Mouse (Mus musculus) G1E (cell line): ENCODE data around the gene Psmd2. TPM values are rescaled to one million over a fixed set of nuclear protein-coding genes. Genes with fewer than 3 reads are reported as not detected.

Source experiments
- ATAC-seq: 2 replicates; pipeline ENCODE4 v1.8.0; 2016; ENCODE audit warnings: mild to moderate bottlenecking; ENCODE audit not compliant: insufficient number of reproducible peaks, poor library complexity, low FRiP score, severe bottlenecking; ENCODE audit errors: extremely low read depth
- DNase-seq: peaks from one replicate; pipeline ENCODE4 v3.0.0; 2012; ENCODE audit warnings: low spot score
- H3K27me3 ChIP-seq: 2 replicates; pipeline ENCODE4 v1.6.1; 2012; ENCODE audit warnings: mild to moderate bottlenecking, low read length, inconsistent platforms; ENCODE audit not compliant: insufficient read depth
- H3K36me3 ChIP-seq: replicated peaks from 2 replicates; pipeline ENCODE3; 2012; ENCODE audit warnings: mild to moderate bottlenecking, inconsistent platforms
- H3K4me1 ChIP-seq: 2 replicates; pipeline ENCODE4 v1.6.1; 2012; ENCODE audit warnings: low read depth, low read length, inconsistent platforms, mixed read lengths; ENCODE audit not compliant: insufficient read depth
- H3K4me3 ChIP-seq: 2 replicates; pipeline ENCODE4 v1.5.1; 2012; ENCODE audit warnings: low read depth, mild to moderate bottlenecking, inconsistent platforms, low read length, moderate library complexity, mixed read lengths
- H3K9me3 ChIP-seq: replicated peaks from 2 replicates; pipeline ENCODE4 v1.6.1; 2012; ENCODE audit warnings: inconsistent platforms
- CTCF ChIP-seq: IDR thresholded peaks from 2 replicates; pipeline ENCODE4 v1.5.1; 2012; ENCODE audit warnings: low read depth, low read length, inconsistent platforms, mixed read lengths
- GATA1 ChIP-seq: IDR thresholded peaks from 2 replicates; pipeline ENCODE4 v1.6.1; 2012; ENCODE audit warnings: borderline replicate concordance, low read length, inconsistent platforms, mixed read lengths
- GATA2 ChIP-seq: IDR thresholded peaks from 2 replicates; pipeline ENCODE4 v1.6.1; 2012; ENCODE audit warnings: low read depth, low read length, inconsistent platforms, borderline replicate concordance
- POLR2AphosphoS5 ChIP-seq: IDR thresholded peaks from 2 replicates; pipeline ENCODE4 v1.6.1; 2012; ENCODE audit warnings: low read depth, low read length, inconsistent platforms; ENCODE audit not compliant: insufficient replicate concordance
- TAL1 ChIP-seq: conservative IDR thresholded peaks from 2 replicates; pipeline ENCODE4 v1.6.1; 2012; ENCODE audit warnings: low read depth, low read length, inconsistent platforms, mixed read lengths
- polyA plus RNA-seq: library from polyadenylated mRNA; stranded (reverse); fragments of >175 nt; gene quantifications from 2 replicates; pipeline ENCODE4 v1.2.3, GENCODE M21; 2012
- total RNA-seq, 2 experiments: library from RNA; stranded (forward) in 1 of 2; stranded (reverse) in 1 of 2; fragments of 200-1000 nt in 1 of 2; fragments of >200 nt in 1 of 2; fragmentation: Nextera tagmentation in 1 of 2; gene quantifications; 2 replicates each; pipeline ENCODE4 v1.2.3; 2014 to 2017

The Psmd2 gene
- total and polyA plus RNA-seq, 3 experiments = 205 to 352 (median 273) TPM

DNA sequence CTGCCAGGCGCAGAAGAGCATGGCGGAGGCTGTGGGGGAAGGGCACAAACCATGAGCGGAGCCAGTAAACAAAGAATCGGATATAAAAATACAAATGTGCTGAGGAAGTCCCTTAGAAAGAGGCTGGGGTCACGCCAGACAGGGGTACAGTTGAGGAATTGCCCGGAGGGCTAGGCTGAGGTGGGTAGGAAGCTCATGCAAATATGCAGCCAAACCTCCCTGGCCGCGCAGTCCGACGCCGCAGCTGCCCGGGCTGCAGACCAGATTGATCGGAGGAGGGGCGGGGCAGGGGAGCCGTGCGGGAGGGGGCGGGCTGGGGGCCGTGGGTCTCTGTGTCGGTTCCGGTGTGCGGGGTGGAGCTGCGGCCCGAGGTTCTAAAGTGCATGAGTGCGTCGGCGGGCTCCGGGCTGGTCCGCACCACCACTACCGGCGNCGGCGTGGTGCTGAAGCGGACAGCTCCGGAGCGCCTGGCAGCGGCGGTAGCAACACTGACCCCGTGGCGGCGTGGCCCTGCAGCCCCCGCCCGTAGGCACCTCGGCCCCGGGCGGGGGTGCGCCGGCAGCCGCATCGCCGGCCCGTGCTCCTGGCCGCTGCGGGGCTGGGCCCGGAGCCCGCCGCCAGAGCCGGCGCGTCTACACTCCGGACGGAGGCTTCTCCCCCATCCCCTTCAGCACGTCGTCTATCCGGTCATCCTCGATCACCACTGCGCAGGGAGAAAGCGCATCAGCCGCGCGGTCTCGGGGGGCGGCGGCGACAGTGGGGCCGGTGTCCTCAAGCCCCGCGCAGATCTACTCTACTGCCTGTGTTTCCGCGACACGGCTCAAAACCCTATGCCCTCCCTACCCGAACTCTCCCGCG, 31.7 kb upstream of the Psmd2 start:
- H3K27me3 ChIP-seq = peaks cover 39% of the 10 kb centered on the region
- peak; percentile 51 for DNase-seq

DNA sequence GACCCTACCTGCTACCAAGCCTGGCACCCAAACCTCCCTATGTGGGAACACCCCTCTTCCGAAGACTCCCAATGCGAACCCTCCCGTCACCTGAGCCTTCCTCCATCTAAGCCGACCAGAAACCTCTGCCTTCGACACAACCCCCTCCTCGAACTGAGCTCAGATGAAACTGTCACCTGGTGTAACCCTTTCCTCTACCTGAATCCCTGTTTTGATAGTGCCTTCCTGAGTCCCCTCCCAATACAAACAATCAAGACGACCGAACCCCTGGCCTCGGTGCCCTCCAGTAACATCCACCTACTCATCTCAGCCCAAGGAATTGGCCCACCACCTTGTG, 31.1 kb upstream of the Psmd2 start:
- H3K4me3 ChIP-seq = peak overlapping the region; percentile 64; the same call in 1 of the 2 replicates
- TF ChIP-seq GATA2 = no peak
- no peak for TF ChIP-seq CTCF
- TF ChIP-seq GATA1 = no peak
- no peak for TF ChIP-seq TAL1
- no peak for TF ChIP-seq POLR2AphosphoS5
- H3K27me3 ChIP-seq = peaks cover 44% of the 10 kb centered on the region
- H3K36me3 ChIP-seq = peaks cover 35% of the 10 kb centered on the region
- H3K4me1 ChIP-seq = peaks cover 32% of the 10 kb centered on the region
- no peak for DNase-seq
- ATAC-seq = no peak
- no peaks in the 10 kb centered on the region for H3K9me3 ChIP-seq

More for the DNA sequence above, 31.7 kb upstream of the Psmd2 start:
- no peak for TF ChIP-seq POLR2AphosphoS5
- TF ChIP-seq GATA1 = no peak
- Histone ChIP-seq H3K9me3 (no peaks in the 10 kb centered on the region), H3K4me1 (peaks cover 32% of the 10 kb centered on the region), H3K36me3 (peaks cover 37% of the 10 kb centered on the region), H3K4me3 (peak overlapping the region; percentile 64; the same call in 1 of the 2 replicates)
- no peak for ATAC-seq

DNA sequence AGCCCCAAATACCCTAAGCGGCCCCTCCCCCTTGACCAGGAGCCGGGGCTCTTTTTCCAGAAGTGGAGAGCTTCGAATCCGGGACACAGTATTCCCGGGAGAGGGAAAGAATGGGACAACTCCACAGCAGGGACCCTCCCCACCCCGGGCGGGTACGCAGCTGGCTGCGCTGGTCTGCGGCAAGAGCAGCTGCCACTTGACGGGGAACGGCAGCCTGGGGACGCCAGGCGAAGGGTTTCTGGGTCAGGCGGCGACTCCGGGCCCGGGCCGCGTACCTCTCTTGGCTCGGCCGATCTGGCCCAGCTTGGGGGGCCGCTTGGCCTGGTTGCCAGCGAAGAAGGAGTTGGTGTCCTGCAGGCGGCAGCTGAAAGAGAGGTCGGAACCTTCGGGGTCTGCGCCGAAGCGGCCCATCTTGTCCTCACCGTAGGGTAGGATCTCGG, 30.7 kb upstream of the Psmd2 start:
- no peak for ATAC-seq
- DNase-seq = no peak
- peaks cover 48% of the 10 kb centered on the region for H3K27me3 ChIP-seq
- H3K4me3 ChIP-seq = peak overlapping the region; percentile 76
- no peaks in the 10 kb centered on the region for H3K9me3 ChIP-seq
- peaks cover 31% of the 10 kb centered on the region for H3K36me3 ChIP-seq
- H3K4me1 ChIP-seq = peaks cover 32% of the 10 kb centered on the region
- no peak for TF ChIP-seq GATA2
- TF ChIP-seq CTCF = no peak
- no peak for TF ChIP-seq POLR2AphosphoS5
- TF ChIP-seq GATA1 = no peak

DNA sequence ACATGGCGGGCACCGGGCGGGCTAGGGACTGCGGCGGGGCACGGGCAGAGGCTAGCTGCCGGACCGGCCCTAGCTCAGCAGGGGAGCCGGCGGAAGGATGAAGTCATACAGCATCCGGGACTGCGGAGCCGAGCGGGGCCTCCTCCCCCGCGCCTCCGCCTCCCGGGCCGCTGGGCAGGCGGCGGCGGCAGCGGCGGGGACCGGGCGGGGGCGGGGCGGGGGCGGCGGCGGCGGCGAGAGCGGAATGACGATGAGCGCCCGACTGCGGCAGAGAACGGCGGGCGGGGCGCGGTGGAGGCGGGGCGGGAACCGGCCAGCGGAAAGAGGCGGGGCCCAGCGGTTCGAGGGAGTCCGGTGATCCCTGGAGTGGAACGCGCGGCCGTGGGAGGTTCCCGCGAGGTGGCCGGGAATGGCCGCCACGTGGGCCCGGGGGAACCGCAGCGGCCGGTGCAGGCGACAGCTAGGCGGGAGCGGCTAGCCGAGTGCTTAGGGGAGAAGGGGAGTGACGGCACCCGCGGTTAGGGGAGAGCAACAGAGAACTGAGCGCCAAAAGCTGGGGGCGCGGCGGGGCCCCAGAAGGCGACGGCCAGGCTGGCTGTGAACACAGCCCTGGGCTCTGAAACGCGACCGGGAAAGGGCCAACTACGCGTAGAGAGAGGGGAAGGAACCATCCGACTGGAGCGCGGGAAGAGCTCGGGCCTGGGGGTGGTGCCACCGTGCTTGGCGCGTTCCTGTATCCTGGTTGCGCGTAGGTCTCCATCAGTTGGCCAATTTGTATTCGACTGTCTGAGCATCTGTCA, 30.1 kb upstream of the Psmd2 start, which contains the start of gene Camk2n2:
Gene Camk2n2 (minus strand): TSS at position 97 of the 800 bp plus-strand sequence.
- ATAC-seq = no peak
- H3K4me1 ChIP-seq = peaks cover 32% of the 10 kb centered on the region
- peaks cover 50% of the 10 kb centered on the region for H3K27me3 ChIP-seq

DNA sequence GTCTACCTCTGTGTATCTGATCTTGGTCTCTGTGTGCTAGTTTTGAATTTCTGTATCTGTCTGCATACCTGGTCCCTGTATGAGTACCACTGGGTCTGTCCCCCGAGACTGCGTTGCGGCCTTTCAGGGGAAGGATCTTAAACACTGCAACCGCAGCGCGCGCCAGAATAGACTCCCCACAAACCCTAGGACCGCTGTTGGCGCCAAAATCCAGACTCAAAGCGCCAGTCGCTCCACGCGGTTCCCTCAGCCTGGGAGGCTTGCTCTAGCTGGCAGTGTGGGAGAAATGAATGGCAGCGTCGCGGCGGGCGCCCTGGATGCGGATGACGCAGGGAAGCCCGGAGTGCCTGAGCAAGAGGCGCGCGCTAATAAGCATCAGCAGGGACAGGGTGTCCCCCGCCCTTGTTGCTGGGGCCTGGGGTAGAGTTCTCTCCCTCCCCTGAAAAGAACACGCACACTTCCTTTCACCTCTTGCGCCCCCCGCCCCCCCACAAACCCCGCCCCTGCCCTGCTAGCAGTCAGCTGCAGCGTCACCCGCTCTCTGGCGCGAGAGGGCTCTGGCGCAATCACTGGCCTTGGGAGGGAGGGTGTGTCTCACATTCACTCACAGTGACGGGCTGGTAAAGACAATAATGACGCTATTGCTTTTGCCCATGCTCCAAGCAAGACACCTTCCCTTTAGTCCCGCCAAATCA, 29.3 kb upstream of the Psmd2 start:
- H3K27me3 ChIP-seq = peaks cover 57% of the 10 kb centered on the region
- H3K4me3 ChIP-seq = peak overlapping the region; percentile 76
- ATAC-seq = peak; percentile 38; the same call in 1 of the 2 replicates
- peak; percentile 54 for DNase-seq
- peaks cover 32% of the 10 kb centered on the region for H3K4me1 ChIP-seq
- peaks cover 23% of the 10 kb centered on the region for H3K36me3 ChIP-seq
- no peaks in the 10 kb centered on the region for H3K9me3 ChIP-seq
- TF ChIP-seq GATA1 (no peak), CTCF (no peak), GATA2 (no peak), TAL1 (no peak), POLR2AphosphoS5 (no peak)

More for the DNA sequence above, 30.1 kb upstream of the Psmd2 start, which contains the start of gene Camk2n2:
- H3K36me3 ChIP-seq = peaks cover 25% of the 10 kb centered on the region
- DNase-seq = peak; percentile 59
- no peak for TF ChIP-seq GATA2
- TF ChIP-seq TAL1 = no peak
- TF ChIP-seq CTCF = no peak
- no peak for TF ChIP-seq POLR2AphosphoS5
- TF ChIP-seq GATA1 = no peak
- no peaks in the 10 kb centered on the region for H3K9me3 ChIP-seq
- peak within 1 kb of the TSS; percentile 76 for H3K4me3 ChIP-seq

DNA sequence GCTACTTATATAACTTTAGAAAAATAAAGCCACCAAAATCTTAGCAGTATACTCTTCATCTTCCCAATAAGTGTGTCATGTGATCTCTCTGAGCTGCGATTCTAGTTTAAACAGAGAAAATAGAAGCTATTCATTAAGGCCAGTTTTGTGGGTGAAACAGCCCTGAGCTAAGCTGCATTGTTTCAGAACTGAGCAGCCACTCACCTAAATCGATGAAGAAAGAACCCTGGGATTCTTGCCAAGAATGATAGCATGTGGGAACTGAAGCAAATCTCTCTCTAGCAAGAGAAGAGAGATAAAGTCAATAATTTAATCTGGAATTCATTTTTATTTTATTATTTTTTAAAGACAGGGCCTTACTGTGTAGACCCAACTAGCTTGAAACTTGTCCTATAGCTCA, 28.2 kb upstream of the Psmd2 start:
- no peak for ATAC-seq
- DNase-seq = no peak
- Histone ChIP-seq H3K9me3 (no peaks in the 10 kb centered on the region), H3K27me3 (peaks cover 57% of the 10 kb centered on the region), H3K36me3 (peaks cover 14% of the 10 kb centered on the region), H3K4me1 (peaks cover 32% of the 10 kb centered on the region), H3K4me3 (no peak overlapping the region)
- TF ChIP-seq GATA1 (no peak), TAL1 (no peak)
